Mouse (Mus musculus) intestine, postnatal 0 days (tissue): ENCODE data around the gene Alox12. TPM values are rescaled to one million over a fixed set of nuclear protein-coding genes. Genes with fewer than 3 reads are reported as not detected.
A peak's percentile ranks its signal among the peaks of the same experiment; 100 is the strongest.

Experiments
- ATAC-seq: fragments of 200-750 bp; cut with Nextera tagmentation; 2 replicates; pipeline ENCODE4 v1.8.0; 2017; ENCODE audit warnings: mild to moderate bottlenecking, moderate TSS enrichment, moderate library complexity
- H3K27ac ChIP-seq: fragments of 300-500 bp; sonication (generic); 2 replicates; pipeline ENCODE4 v1.5.1; 2014; ENCODE audit warnings: mild to moderate bottlenecking, low read depth, low read length, moderate library complexity
- H3K27me3 ChIP-seq: fragments of 300-500 bp; sonication (generic); replicated peaks from 2 replicates; pipeline ENCODE4 v1.6.1; 2014; ENCODE audit warnings: low read length, mixed read lengths; ENCODE audit not compliant: control insufficient read depth, insufficient read depth
- H3K36me3 ChIP-seq: fragments of 300-500 bp; sonication (generic); 2 replicates; pipeline ENCODE4 v1.6.1; 2014; ENCODE audit warnings: mild to moderate bottlenecking, moderate library complexity; ENCODE audit not compliant: control insufficient read depth, insufficient read depth
- H3K4me1 ChIP-seq: fragments of 300-500 bp; sonication (generic); replicated peaks from 2 replicates; pipeline ENCODE4 v1.6.1; 2014; ENCODE audit warnings: antibody characterized with exemption, low read length, mixed read lengths; ENCODE audit not compliant: control insufficient read depth, insufficient read depth
- H3K4me2 ChIP-seq: fragments of 300-500 bp; sonication (generic); replicated peaks from 2 replicates; pipeline ENCODE4 v1.6.1; 2014; ENCODE audit warnings: low read depth, mild to moderate bottlenecking, moderate library complexity
- H3K4me3 ChIP-seq: fragments of 300-500 bp; sonication (generic); 2 replicates; pipeline ENCODE4 v1.5.1; 2014; ENCODE audit warnings: low read depth, low read length
- H3K9ac ChIP-seq: fragments of 300-500 bp; sonication (generic); 2 replicates; pipeline ENCODE4 v1.6.1; 2014; ENCODE audit warnings: mild to moderate bottlenecking, low read depth, low read length
- H3K9me3 ChIP-seq: fragments of 300-500 bp; sonication (generic); 2 replicates; pipeline ENCODE4 v1.6.1; 2016; ENCODE audit warnings: mixed run types; ENCODE audit not compliant: control insufficient read depth
- CTCF ChIP-seq: sonication (generic); IDR thresholded peaks from 2 replicates; pipeline ENCODE4 v1.5.1; 2016; ENCODE audit warnings: low read depth, mild to moderate bottlenecking, control low read depth, antibody characterized with exemption, moderate library complexity
- WGBS: fragments of 180-500 bp; shearing (Covaris S2); extraction: QIAGEN DNeasy Blood & Tissue Kit; methylation state at CpG from one replicate; pipeline ENCODE4 v1.1.7; 2014; 5-methylcytosine and 5-hydroxymethylcytosine counted together
- polyA plus RNA-seq: library from polyadenylated mRNA; unstranded; fragments of >200 nt; fragmentation: Nextera tagmentation; extraction: Ambion mirVana; gene quantifications from 2 replicates; pipeline ENCODE4 v1.2.1, GENCODE M21; 2015

Alox12 gene
- polyA plus RNA-seq, 1 experiment from 2014 or later: 0.68 TPM

- Histone ChIP-seq H3K27ac (no peak overlapping the region), H3K9me3 (no peaks in the 10 kb centered on the region), H3K9ac (0 out of 2 replicates have a peak overlapping the region, but pooled peaks have one; percentile 17), H3K4me3 (peak overlapping the region; percentile 32; the same call in 1 of the 2 replicates), H3K4me1 (peaks cover 12% of the 10 kb centered on the region), H3K36me3 (peaks cover 4% of the 10 kb centered on the region; the same call in 1 of the 2 replicates), H3K27me3 (peaks cover 15% of the 10 kb centered on the region), H3K4me2 (peak overlapping the region; percentile 73)
- ATAC-seq: no peak
- no peak for TF ChIP-seq CTCF
- 28% methylated on average over 17 of the region's 18 CpGs for WGBS
These were observed 40.3 kb downstream of the Alox12 start for GRCm38 (mm10) chr11:70214856-70215209.

DNA sequence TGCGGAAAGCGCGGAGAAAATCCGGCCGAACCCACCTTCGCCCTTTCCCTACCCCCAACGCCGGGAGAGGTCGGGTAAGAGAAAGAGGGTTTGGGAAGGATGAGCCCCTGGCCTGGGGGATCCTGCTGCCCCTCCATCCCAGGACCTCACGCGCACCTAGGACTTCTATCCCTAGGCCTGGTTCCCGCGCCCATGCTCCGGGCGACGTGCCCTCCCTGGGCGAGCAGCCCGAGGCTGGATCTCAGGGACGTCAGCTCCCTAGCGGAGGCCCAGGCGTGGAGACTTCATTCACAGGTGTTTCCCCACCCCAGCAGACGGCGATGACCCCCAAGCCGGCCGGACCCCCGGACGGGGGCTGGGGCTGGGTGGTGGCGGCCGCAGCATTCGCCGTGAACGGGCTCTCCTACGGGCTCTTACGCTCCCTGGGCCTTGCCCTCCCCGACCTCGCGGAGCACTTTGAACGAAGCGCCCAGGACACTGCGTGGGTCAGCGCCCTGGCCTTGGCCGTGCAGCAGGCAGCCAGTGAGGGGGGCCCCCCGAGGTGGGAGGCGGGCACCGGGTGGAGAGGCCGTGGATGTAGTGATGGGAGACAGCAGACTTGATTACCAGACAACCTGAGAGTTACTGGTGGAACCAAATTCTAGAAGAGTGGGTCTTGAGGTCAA lies 40.8 kb downstream of the Alox12 start:
- Histone ChIP-seq H3K9ac (0 out of 2 replicates have a peak overlapping the region, but pooled peaks have one; percentile 17), H3K9me3 (no peaks in the 10 kb centered on the region), H3K36me3 (peaks cover 4% of the 10 kb centered on the region; the same call in 1 of the 2 replicates), H3K4me3 (peak overlapping the region; percentile 32), H3K27me3 (peaks cover 15% of the 10 kb centered on the region), H3K4me1 (peaks cover 12% of the 10 kb centered on the region), H3K27ac (no peak overlapping the region), H3K4me2 (peak overlapping the region; percentile 73)
- ATAC-seq: 0 out of 2 replicates have a peak, but pooled peaks have one; percentile 6
- TF ChIP-seq CTCF: no peak
- 1% methylated on average over 46 of the region's 46 CpGs for WGBS

- 0 out of 2 replicates have a peak overlapping the region, but pooled peaks have one; percentile 16 for H3K27ac ChIP-seq
These were observed 41.4 kb downstream of the Alox12 start for GRCm38 (mm10) chr11:70213736-70214135.

DNA sequence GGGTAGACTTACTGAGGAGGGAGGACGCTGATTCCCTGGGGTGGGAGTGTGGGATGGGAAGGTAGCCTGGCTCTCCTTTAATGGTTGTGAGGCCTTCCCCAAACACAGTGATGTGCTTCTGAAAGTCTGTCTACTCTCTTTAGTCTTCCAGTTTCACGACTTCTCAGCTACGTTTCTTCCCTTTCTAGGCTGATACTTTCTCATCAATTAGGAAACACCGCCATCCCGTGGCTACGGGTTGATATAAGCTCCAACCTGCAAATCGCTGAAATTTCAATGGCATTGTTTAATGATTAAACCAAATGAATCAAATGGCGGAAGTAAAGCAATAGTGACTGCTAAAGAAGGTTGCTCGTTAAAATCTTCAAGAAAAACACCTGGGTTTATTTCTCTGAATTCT lies 42.3 kb downstream of the Alox12 start:
- Histone ChIP-seq H3K9ac (no peak overlapping the region), H3K4me2 (peak overlapping the region; percentile 73)
- peak; percentile 34; the same call in 1 of the 2 replicates for ATAC-seq

More at GRCm38 (mm10) chr11:70213736-70214135, 41.4 kb downstream of the Alox12 start:
- no peak for TF ChIP-seq CTCF
- Histone ChIP-seq H3K9me3 (no peaks in the 10 kb centered on the region), H3K4me3 (peak overlapping the region; percentile 32), H3K4me1 (peaks cover 11% of the 10 kb centered on the region), H3K4me2 (peak overlapping the region; percentile 73), H3K9ac (0 out of 2 replicates have a peak overlapping the region, but pooled peaks have one; percentile 17), H3K36me3 (peaks cover 4% of the 10 kb centered on the region; the same call in 1 of the 2 replicates), H3K27me3 (peaks cover 15% of the 10 kb centered on the region)
- peak; percentile 17; the same call in 1 of the 2 replicates for ATAC-seq
- 7% methylated on average over 26 of the region's 26 CpGs for WGBS

GRCm38 (mm10) chr11:70212423-70212822 lies 42.7 kb downstream of the Alox12 start, which contains the start of gene Slc16a11:
Gene Slc16a11 (plus strand): TSS chr11:70212752.
- H3K4me2 ChIP-seq: peak within 1 kb of the TSS; percentile 73
- 0 out of 2 replicates have a peak within 1 kb of the TSS, but pooled peaks have one; percentile 16 for H3K27ac ChIP-seq
- peaks cover 4% of the 10 kb centered on the region; the same call in 1 of the 2 replicates for H3K36me3 ChIP-seq
- 0 out of 2 replicates have a peak, but pooled peaks cover 7% of the 10 kb centered on the region for H3K4me1 ChIP-seq
- TF ChIP-seq CTCF: no peak
- WGBS: 60% methylated on average over 6 of the region's 6 CpGs
- peaks cover 15% of the 10 kb centered on the region for H3K27me3 ChIP-seq
- H3K9ac ChIP-seq: no peak within 1 kb of the TSS
- no peaks in the 10 kb centered on the region for H3K9me3 ChIP-seq
- no peak for ATAC-seq
- H3K4me3 ChIP-seq: peak within 1 kb of the TSS; percentile 32; the same call in 1 of the 2 replicates

More for the DNA sequence above, 42.3 kb downstream of the Alox12 start:
- TF ChIP-seq CTCF: peak; percentile 82
- no peak overlapping the region for H3K27ac ChIP-seq
- H3K4me3 ChIP-seq: 0 out of 2 replicates have a peak overlapping the region, but pooled peaks have one; percentile 32
- WGBS: 5% methylated on average over 9 of the region's 9 CpGs
- H3K36me3 ChIP-seq: peaks cover 4% of the 10 kb centered on the region; the same call in 1 of the 2 replicates
- H3K9me3 ChIP-seq: no peaks in the 10 kb centered on the region
- H3K27me3 ChIP-seq: peaks cover 15% of the 10 kb centered on the region
- H3K4me1 ChIP-seq: 0 out of 2 replicates have a peak, but pooled peaks cover 7% of the 10 kb centered on the region

DNA sequence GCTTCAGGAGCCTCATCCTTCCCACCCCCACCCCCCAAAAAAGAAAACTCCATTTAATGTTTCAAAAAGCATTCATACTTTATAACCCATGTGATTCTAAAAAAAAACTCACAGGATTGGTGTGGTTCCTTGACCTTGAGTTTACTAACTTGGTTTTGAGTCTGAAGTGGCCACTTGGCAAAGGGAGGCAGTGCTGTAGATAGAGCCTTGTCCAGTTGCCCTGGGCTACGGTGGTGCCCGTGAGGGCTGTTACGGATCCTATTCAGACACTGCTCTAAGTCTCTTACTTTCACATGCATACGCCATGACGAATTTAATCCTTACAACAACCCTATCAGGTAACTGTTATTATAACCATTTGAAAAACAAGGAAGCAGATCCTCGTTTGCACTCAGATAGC lies 43.2 kb downstream of the Alox12 start:
- Histone ChIP-seq H3K4me3 (no peak overlapping the region), H3K9me3 (no peaks in the 10 kb centered on the region), H3K4me1 (0 out of 2 replicates have a peak, but pooled peaks cover 7% of the 10 kb centered on the region), H3K27ac (no peak overlapping the region), H3K9ac (no peak overlapping the region), H3K36me3 (peaks cover 4% of the 10 kb centered on the region; the same call in 1 of the 2 replicates), H3K27me3 (peaks cover 15% of the 10 kb centered on the region), H3K4me2 (no peak overlapping the region)
- no peak for ATAC-seq
- TF ChIP-seq CTCF: no peak
- 79% methylated on average over 6 of the region's 6 CpGs for WGBS
